10 mouse cellular contexts compared by ENCODE assay signal in genomic region chr13:24945567-24945966, GRCm38 (mm10). TPM values are rescaled to one million over a fixed set of nuclear protein-coding genes. Genes with fewer than 3 reads are reported as not detected.
DNase-seq lines count a peak whose midpoint lies in the region; ATAC-seq lines count a peak whose summit lies in the region.
"Had no signal": no experiment of that assay in that cellular context is flagged by ENCODE, and none has a peak within 500 bp of the region (broad histone marks: within the 10 kb centered on the region; RNA-seq: fewer than 3 reads in every experiment).

No protein-coding gene starts in this region.

- no peak overlapping the region for H3K27ac ChIP-seq in kidney, embryonic 15.5 days
- no peak overlapping the region for H3K27ac ChIP-seq in neural tube, embryonic 11.5 days (ENCODE audit: low read depth, low read length)
- no peak overlapping the region for H3K27ac ChIP-seq in hindbrain, embryonic 16.5 days (ENCODE audit: low read depth, low read length)
- H3K27ac ChIP-seq: liver, embryonic 14.5 days had no signal

- ATAC-seq in kidney, embryonic 15.5 days (replicated peaks; ENCODE audit: low FRiP score), result peak; percentile 62; the same call in 1 of the 2 replicates
- ATAC-seq in neural tube, embryonic 11.5 days (ENCODE audit: insufficient read depth, low FRiP score, low TSS enrichment), result no peak
- peak; percentile 83 for ATAC-seq in hindbrain, embryonic 16.5 days
- no peak for ATAC-seq in erythroid progenitor cell, adult 5-6 weeks (replicated peaks; ENCODE audit: low FRiP score, poor library complexity, severe bottlenecking)

- WGBS in kidney, embryonic 15.5 days, result 11% methylated on average over 4 of the region's 4 CpGs
- WGBS in neural tube, embryonic 11.5 days, result 16% methylated on average over 4 of the region's 4 CpGs
- 10% methylated on average over 4 of the region's 4 CpGs for WGBS in hindbrain, embryonic 16.5 days

- 0 out of 2 replicates have a peak, but pooled peaks cover 4% of the 10 kb centered on the region for H3K4me1 ChIP-seq in kidney, embryonic 15.5 days
- H3K4me1 ChIP-seq in neural tube, embryonic 11.5 days (ENCODE audit: control insufficient read depth, insufficient read depth, low read length), result 0 out of 2 replicates have a peak, but pooled peaks cover 6% of the 10 kb centered on the region
- no peaks in the 10 kb centered on the region for H3K4me1 ChIP-seq in hindbrain, embryonic 16.5 days (ENCODE audit: control insufficient read depth, insufficient read depth, low read depth, low read length)

- H3K27me3 ChIP-seq in kidney, embryonic 15.5 days, result no peaks in the 10 kb centered on the region
- no peaks in the 10 kb centered on the region for H3K27me3 ChIP-seq in neural tube, embryonic 11.5 days (ENCODE audit: control insufficient read depth, insufficient read depth, low read length)
- no peaks in the 10 kb centered on the region for H3K27me3 ChIP-seq in hindbrain, embryonic 16.5 days (replicated peaks; ENCODE audit: control insufficient read depth, insufficient read depth, low read length)

- no peak overlapping the region for H3K4me3 ChIP-seq in kidney, embryonic 15.5 days (replicated peaks)
- no peak overlapping the region for H3K4me3 ChIP-seq in neural tube, embryonic 11.5 days (ENCODE audit: low read depth, low read length)
- no peak overlapping the region for H3K4me3 ChIP-seq in hindbrain, embryonic 16.5 days (ENCODE audit: low read length)

- no peak overlapping the region for H3K9ac ChIP-seq in kidney, embryonic 15.5 days
- no peak overlapping the region for H3K9ac ChIP-seq in neural tube, embryonic 11.5 days (ENCODE audit: low read length)
- no peak overlapping the region for H3K9ac ChIP-seq in hindbrain, embryonic 16.5 days (ENCODE audit: low read depth, low read length)
- H3K9ac ChIP-seq: liver, embryonic 14.5 days had no signal

- no peak for DNase-seq in kidney, postnatal 25 days
- peak; percentile 25 for DNase-seq in neural tube, embryonic 11.5 days (ENCODE audit: low spot score)
- DNase-seq in neural tube, embryonic 10.5 days (ENCODE audit: extremely low spot score, low spot score), result no peak
- no peak for DNase-seq in spleen, postnatal 10 days (ENCODE audit: low spot score in 2 of 2)
- DNase-seq in adrenal gland, postnatal 14 days, result no peak
- DNase-seq: kidney, postnatal 14 days had no signal

- H3K4me2 ChIP-seq in kidney, embryonic 15.5 days, result no peak overlapping the region
- no peak overlapping the region for H3K4me2 ChIP-seq in neural tube, embryonic 11.5 days (ENCODE audit: low read depth)
- H3K4me2 ChIP-seq in hindbrain, embryonic 16.5 days (ENCODE audit: low read length), result no peak overlapping the region

- H3K36me3 ChIP-seq in kidney, embryonic 15.5 days, result no peaks in the 10 kb centered on the region
- H3K36me3 ChIP-seq in neural tube, embryonic 11.5 days (ENCODE audit: control insufficient read depth, insufficient read depth, low read length), result no peaks in the 10 kb centered on the region
- H3K36me3 ChIP-seq in hindbrain, embryonic 16.5 days (ENCODE audit: control insufficient read depth, insufficient read depth, low read length), result no peaks in the 10 kb centered on the region

- H3K9me3 ChIP-seq in kidney, embryonic 15.5 days (replicated peaks), result no peaks in the 10 kb centered on the region
- no peaks in the 10 kb centered on the region for H3K9me3 ChIP-seq in neural tube, embryonic 11.5 days (ENCODE audit: control insufficient read depth, low read length)
- no peaks in the 10 kb centered on the region for H3K9me3 ChIP-seq in hindbrain, embryonic 16.5 days (ENCODE audit: control insufficient read depth, low read length)

RNA-seq across cellular contexts. Expression of gene Gpld1, which starts 2.6 kb away (rescaled TPM):
- 0.84 and 1.2 TPM in 2 replicates for polyA plus RNA-seq in kidney, embryonic 15.5 days (2015; fragmentation: Nextera tagmentation; extraction: Ambion mirVana)
- 0.43 and 0.76 TPM in 2 replicates for polyA plus RNA-seq in neural tube, embryonic 11.5 days (2014; fragmentation: Nextera tagmentation; extraction: Ambion mirVana)
- 2.6 and 3.0 TPM in 2 replicates for polyA plus RNA-seq in hindbrain, embryonic 16.5 days (2015; fragmentation: Nextera tagmentation; extraction: Ambion mirVana)
- total RNA-seq in erythroid progenitor cell, adult 5-6 weeks (2015; ENCODE audit: low replicate concordance), result not detected in 2 replicates
- 0.77 TPM in 1 of 2 replicates, not detected in the other for total RNA-seq in erythroid progenitor cell, adult 5-6 weeks (2017; ENCODE audit: low replicate concordance)
- 5.1 and 13.5 TPM in 2 replicates for total RNA-seq in adrenal gland, postnatal 14 days (2021)

RNA-seq across cellular contexts. Expression of gene Aldh5a1, which starts 8.1 kb away (rescaled TPM):
- polyA plus RNA-seq in kidney, embryonic 15.5 days (2015; fragmentation: Nextera tagmentation; extraction: Ambion mirVana), result 7.8 and 7.9 TPM in 2 replicates
- 7.1 and 7.9 TPM in 2 replicates for polyA plus RNA-seq in neural tube, embryonic 11.5 days (2014; fragmentation: Nextera tagmentation; extraction: Ambion mirVana)
- polyA plus RNA-seq in hindbrain, embryonic 16.5 days (2015; fragmentation: Nextera tagmentation; extraction: Ambion mirVana), result 15.4 and 15.8 TPM in 2 replicates
- total RNA-seq in erythroid progenitor cell, adult 5-6 weeks (2015; ENCODE audit: low replicate concordance), result not detected in 2 replicates
- total RNA-seq in erythroid progenitor cell, adult 5-6 weeks (2017; ENCODE audit: low replicate concordance), result 0.13 TPM in 1 of 2 replicates, not detected in the other
- 13.6 and 18.5 TPM in 2 replicates for total RNA-seq in adrenal gland, postnatal 14 days (2021)

Comparison
In these comparisons a context has a peak if more than half of its experiments do, and no peak if none do; other contexts are left out.
1. ATAC-seq: peak in kidney, embryonic 15.5 days (single experiment) and hindbrain, embryonic 16.5 days (single experiment); none in neural tube, embryonic 11.5 days (single experiment) and erythroid progenitor cell, adult 5-6 weeks (single experiment).